In the genomic region with DNA sequence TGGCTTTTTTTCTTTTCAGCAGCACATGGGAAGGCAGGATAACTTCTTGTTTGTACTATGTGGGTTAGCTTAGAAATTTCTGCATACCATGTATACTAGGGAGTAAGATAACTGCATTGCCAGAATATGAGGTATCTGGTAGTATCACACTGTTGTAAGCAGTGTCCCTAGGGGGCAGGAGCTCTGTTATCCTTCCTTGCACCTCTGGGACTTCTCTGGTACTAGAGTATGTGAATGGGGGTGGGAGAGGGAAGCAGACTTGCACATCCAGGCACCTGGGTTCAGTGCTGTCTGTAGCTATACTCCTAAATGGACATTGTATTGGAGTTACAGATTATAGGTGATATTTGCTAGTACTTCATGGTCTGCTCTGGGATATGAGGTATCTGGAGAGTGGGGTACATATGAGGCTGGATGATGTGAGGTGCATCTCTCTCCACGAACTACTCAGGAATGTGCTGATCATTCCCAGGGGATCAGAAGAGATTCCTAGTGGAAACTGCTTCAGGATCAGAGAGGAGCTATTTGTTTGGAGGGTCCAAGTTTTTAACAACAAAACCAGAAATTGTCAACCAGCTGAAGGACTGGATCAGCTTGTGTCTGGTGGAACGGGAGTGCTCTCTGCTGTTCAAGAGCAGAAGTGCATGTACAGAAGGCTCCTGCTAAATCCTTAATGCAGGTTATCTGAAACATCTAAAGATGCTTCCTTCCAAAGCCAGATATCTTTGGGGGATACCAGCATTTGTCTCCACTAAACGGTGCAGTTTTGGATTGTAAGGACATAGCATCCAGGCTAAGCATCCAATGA, we compare ENCODE assay signal across 9 mouse cellular contexts.
DNase-seq lines count a peak whose midpoint lies in the region; ATAC-seq and TF ChIP-seq lines count a peak whose summit lies in the region.
"Had no signal": no experiment of that assay in that cellular context is flagged by ENCODE, and none has a peak within 500 bp of the region (broad histone marks: within the 10 kb centered on the region; RNA-seq: fewer than 3 reads in every experiment).

No protein-coding gene starts in this region.

- H3K79me2 ChIP-seq in MEL (ENCODE audit: control insufficient read depth, insufficient read depth, low read length, poor library complexity), result no peaks in the 10 kb centered on the region

- intact Hi-C loops in left cerebral cortex, postnatal 25 days (cut with DNase I), result loop anchor here (10.0 kb wide), 1 partner anchor 792 kb away; no protein-coding TSS in a partner anchor

- peak; percentile 22 to 51 (median 41) for TF ChIP-seq CTCF in MEL (IDR thresholded peaks at IDR 0.05 in 2 of 3, conservative IDR thresholded peaks at IDR 0.05 in 1 of 3; ENCODE audit: control insufficient read depth in 1 of 3, insufficient read depth in 1 of 3, low read depth in 2 of 3, low read length in 3 of 3, poor library complexity in 1 of 3, severe bottlenecking in 1 of 3)

- no peaks in the 10 kb centered on the region for H3K9me3 ChIP-seq in MEL (replicated peaks; ENCODE audit: insufficient read depth, low read length)
- H3K9me3 ChIP-seq: embryonic facial prominence, embryonic 15.5 days had no signal

- H3K36me3 ChIP-seq in MEL (ENCODE audit: control insufficient read depth in 1 of 2, insufficient read depth in 2 of 2, low read length in 2 of 2), result no peaks in the 10 kb centered on the region
- H3K36me3 ChIP-seq: embryonic facial prominence, embryonic 15.5 days had no signal

- peak; percentile 16 for DNase-seq in MEL (ENCODE audit: low read depth, low spot score)
- DNase-seq in cerebellum, adult 8-10 months, result peak; percentile 1
- DNase-seq in frontal cortex, postnatal 25 days (ENCODE audit: low spot score in 2 of 2), result peak; percentile 43 to 60
- peak; percentile 78 to 85 for DNase-seq in left cerebral cortex, postnatal 25 days (ENCODE audit: low spot score in 2 of 2)
- peak; percentile 52 for DNase-seq in retina, postnatal 1 day
- no peak for DNase-seq in adrenal gland, postnatal 36 days
- DNase-seq in lung, adult 18-20 months, result no peak

- no peak for ATAC-seq in erythroblast, adult 5-6 weeks (replicated peaks; ENCODE audit: low FRiP score, poor library complexity, severe bottlenecking)

- TF ChIP-seq EP300 in MEL (IDR thresholded peaks at IDR 0.05; ENCODE audit: low read depth in 1 of 2, low read length in 2 of 2), result no peak

- no peak overlapping the region for H3K4me3 ChIP-seq in MEL (ENCODE audit: control insufficient read depth in 1 of 2, insufficient read depth in 1 of 2, low read depth in 2 of 2, low read length in 2 of 2)
- H3K4me3 ChIP-seq: embryonic facial prominence, embryonic 15.5 days had no signal

- H3K4me1 ChIP-seq in MEL (ENCODE audit: control insufficient read depth in 1 of 2, insufficient read depth in 2 of 2, low read length in 2 of 2), result no peaks in the 10 kb centered on the region
- H3K4me1 ChIP-seq: embryonic facial prominence, embryonic 15.5 days had no signal

- H3K27ac ChIP-seq in MEL (ENCODE audit: control insufficient read depth, low read depth, low read length), result no peak overlapping the region
- H3K27ac ChIP-seq: embryonic facial prominence, embryonic 15.5 days had no signal

- peak; percentile 59 for TF ChIP-seq RAD21 in MEL (IDR thresholded peaks at IDR 0.05; ENCODE audit: low read depth, low read length)

- no peak overlapping the region for H3K9ac ChIP-seq in MEL (ENCODE audit: control insufficient read depth, low read depth, low read length, poor library complexity, severe bottlenecking)
- H3K9ac ChIP-seq: embryonic facial prominence, embryonic 15.5 days had no signal

- H3K27me3 ChIP-seq in MEL (ENCODE audit: control insufficient read depth in 1 of 2, insufficient read depth in 2 of 2, low read length in 2 of 2), result peaks cover 0 to 2% of the 10 kb centered on the region in 2 experiments; a peak in 1 of 4 replicates
- H3K27me3 ChIP-seq: embryonic facial prominence, embryonic 15.5 days had no signal

- TF ChIP-seq POLR2A in MEL (IDR thresholded peaks at IDR 0.05; ENCODE audit: control insufficient read depth in 1 of 2, insufficient read depth in 1 of 2, low read depth in 1 of 2, low read length in 2 of 2, poor library complexity in 1 of 2), result no peak

TF ChIP-seq in MEL, 35 proteins besides CTCF, POLR2A, EP300 and RAD21:
- no peak for TF ChIP-seq MYC (IDR thresholded peaks at IDR 0.05; ENCODE audit: low read depth, low read length)
- peak; percentile 37 for TF ChIP-seq SMC3 (IDR thresholded peaks at IDR 0.05; ENCODE audit: low read depth, low read length)

Comparison
In these comparisons a context has a peak if more than half of its experiments do, and no peak if none do; other contexts are left out.
1. DNase-seq: peak in MEL (single experiment), cerebellum, adult 8-10 months (single experiment), frontal cortex, postnatal 25 days (2 of 2), left cerebral cortex, postnatal 25 days (2 of 2) and retina, postnatal 1 day (single experiment); none in adrenal gland, postnatal 36 days (0 of 2) and lung, adult 18-20 months (0 of 2).